Mouse (Mus musculus) neural tube, embryonic 13.5 days (tissue): ENCODE data around the gene Slc18a2. TPM values are rescaled to one million over a fixed set of nuclear protein-coding genes. Genes with fewer than 3 reads are reported as not detected.
A peak's percentile ranks its signal among the peaks of the same experiment; 100 is the strongest.

Experiments used
- ATAC-seq: fragments of 200-750 bp; cut with Nextera tagmentation; 2 replicates; pipeline ENCODE4 v1.8.0; 2017; ENCODE audit warnings: low read depth, mild to moderate bottlenecking, moderate TSS enrichment, moderate library complexity
- H3K27ac ChIP-seq: fragments of 300-500 bp; sonication (generic); replicated peaks from 2 replicates; pipeline ENCODE4 v1.5.1; 2015; ENCODE audit warnings: moderate library complexity, mild to moderate bottlenecking, inconsistent platforms
- H3K27me3 ChIP-seq: fragments of 300-500 bp; sonication (generic); 2 replicates; pipeline ENCODE4 v1.6.1; 2015; ENCODE audit warnings: mild to moderate bottlenecking, inconsistent platforms
- H3K36me3 ChIP-seq: fragments of 300-500 bp; sonication (generic); 2 replicates; pipeline ENCODE4 v1.6.1; 2015; ENCODE audit warnings: mild to moderate bottlenecking, inconsistent platforms
- H3K4me1 ChIP-seq: fragments of 300-500 bp; sonication (generic); replicated peaks from 2 replicates; pipeline ENCODE4 v1.6.1; 2015; ENCODE audit warnings: inconsistent platforms
- H3K4me2 ChIP-seq: fragments of 300-500 bp; sonication (generic); 2 replicates; pipeline ENCODE4 v1.6.1; 2015; ENCODE audit warnings: inconsistent platforms, mild to moderate bottlenecking, moderate library complexity
- H3K4me3 ChIP-seq: fragments of 300-500 bp; sonication (generic); 2 replicates; pipeline ENCODE4 v1.5.1; 2015; ENCODE audit warnings: mild to moderate bottlenecking, inconsistent platforms
- H3K9ac ChIP-seq: fragments of 300-500 bp; sonication (generic); 2 replicates; pipeline ENCODE4 v1.6.1; 2015; ENCODE audit warnings: moderate library complexity, mild to moderate bottlenecking, inconsistent platforms
- H3K9me3 ChIP-seq: fragments of 300-500 bp; sonication (generic); 2 replicates; pipeline ENCODE4 v1.6.1; 2016; ENCODE audit warnings: inconsistent platforms
- WGBS: fragments of 180-500 bp; shearing (Covaris S2); methylation state at CpG from one replicate; pipeline ENCODE4 v1.1.7; 2015; 5-methylcytosine and 5-hydroxymethylcytosine counted together
- polyA plus RNA-seq: library from polyadenylated mRNA; unstranded; fragments of >200 nt; fragmentation: Nextera tagmentation; extraction: Ambion mirVana; gene quantifications from 2 replicates; pipeline ENCODE4 v1.2.1, GENCODE M21; 2015

Slc18a2 gene
- polyA plus RNA-seq: 10.6 and 10.7 TPM in 2 replicates

GRCm38 (mm10) chr19:59260718-59261442, at the start of gene Slc18a2:
TSS of gene Slc18a2 (plus strand) at chr19:59260896.
- Histone ChIP-seq H3K4me3 (peak within 1 kb of the TSS; percentile 45), H3K9me3 (peaks cover 9% of the 10 kb centered on the region; the same call in 1 of the 2 replicates), H3K27ac (no peak within 1 kb of the TSS), H3K36me3 (no peaks in the 10 kb centered on the region), H3K4me1 (peaks cover 21% of the 10 kb centered on the region), H3K4me2 (peak within 1 kb of the TSS; percentile 84), H3K9ac (peak within 1 kb of the TSS; percentile 63), H3K27me3 (peaks cover 38% of the 10 kb centered on the region)
- under 1% methylated on average over 55 of the region's 55 CpGs for WGBS
- ATAC-seq: peak; percentile 84; the same call in 1 of the 2 replicates

- Histone ChIP-seq H3K4me3 (no peak overlapping the region), H3K27me3 (peaks cover 70% of the 10 kb centered on the region), H3K4me1 (no peaks in the 10 kb centered on the region), H3K9me3 (no peaks in the 10 kb centered on the region), H3K36me3 (no peaks in the 10 kb centered on the region), H3K4me2 (no peak overlapping the region), H3K9ac (no peak overlapping the region), H3K27ac (no peak overlapping the region)
- WGBS: 54% methylated on average over 3 of the region's 3 CpGs
- ATAC-seq: no peak
Observed at GRCm38 (mm10) chr19:59216891-59217290, 43.8 kb upstream of the Slc18a2 start.

GRCm38 (mm10) chr19:59218991-59219390, 41.7 kb upstream of the Slc18a2 start, which contains the start of gene Kcnk18:
TSS of gene Kcnk18 (plus strand) at chr19:59219214.
- no peaks in the 10 kb centered on the region for H3K9me3 ChIP-seq
- no peaks in the 10 kb centered on the region for H3K36me3 ChIP-seq
- H3K4me2 ChIP-seq: no peak within 1 kb of the TSS
- no peak within 1 kb of the TSS for H3K9ac ChIP-seq
- ATAC-seq: no peak
- no peaks in the 10 kb centered on the region for H3K4me1 ChIP-seq
- H3K4me3 ChIP-seq: no peak within 1 kb of the TSS
- peaks cover 58% of the 10 kb centered on the region for H3K27me3 ChIP-seq
- H3K27ac ChIP-seq: no peak within 1 kb of the TSS
- WGBS: 86% methylated on average over 8 of the region's 8 CpGs

- WGBS: 66% methylated on average over 3 of the region's 3 CpGs
- H3K27me3 ChIP-seq: peaks cover 42% of the 10 kb centered on the region
- no peaks in the 10 kb centered on the region for H3K4me1 ChIP-seq
- H3K4me3 ChIP-seq: no peak overlapping the region
- no peak overlapping the region for H3K9ac ChIP-seq
- H3K36me3 ChIP-seq: no peaks in the 10 kb centered on the region
- H3K27ac ChIP-seq: no peak overlapping the region
- ATAC-seq: no peak
- no peaks in the 10 kb centered on the region for H3K9me3 ChIP-seq
- H3K4me2 ChIP-seq: no peak overlapping the region
Observed at GRCm38 (mm10) chr19:59221131-59221530, 39.6 kb upstream of the Slc18a2 start.

- H3K4me3 ChIP-seq: no peak overlapping the region
- no peaks in the 10 kb centered on the region for H3K9me3 ChIP-seq
- H3K4me1 ChIP-seq: no peaks in the 10 kb centered on the region
- no peak overlapping the region for H3K4me2 ChIP-seq
- 0 out of 2 replicates have a peak, but pooled peaks cover 2% of the 10 kb centered on the region for H3K27me3 ChIP-seq
- 79% methylated on average over 3 of the region's 3 CpGs for WGBS
- H3K27ac ChIP-seq: no peak overlapping the region
- no peak for ATAC-seq
- H3K9ac ChIP-seq: no peak overlapping the region
- H3K36me3 ChIP-seq: no peaks in the 10 kb centered on the region
Observed at GRCm38 (mm10) chr19:59228376-59228775, 32.3 kb upstream of the Slc18a2 start.

- H3K9me3 ChIP-seq: no peaks in the 10 kb centered on the region
- no peak overlapping the region for H3K4me2 ChIP-seq
- H3K4me1 ChIP-seq: no peaks in the 10 kb centered on the region
- 79% methylated on average over 5 of the region's 5 CpGs for WGBS
- H3K27ac ChIP-seq: no peak overlapping the region
- no peaks in the 10 kb centered on the region for H3K27me3 ChIP-seq
- no peak overlapping the region for H3K9ac ChIP-seq
- no peak overlapping the region for H3K4me3 ChIP-seq
- no peak for ATAC-seq
- H3K36me3 ChIP-seq: no peaks in the 10 kb centered on the region
Observed at GRCm38 (mm10) chr19:59232786-59233185, 27.9 kb upstream of the Slc18a2 start.

- Histone ChIP-seq H3K36me3 (no peaks in the 10 kb centered on the region), H3K4me1 (no peaks in the 10 kb centered on the region), H3K4me2 (no peak overlapping the region), H3K4me3 (no peak overlapping the region), H3K27me3 (0 out of 2 replicates have a peak, but pooled peaks cover 7% of the 10 kb centered on the region), H3K9me3 (no peaks in the 10 kb centered on the region), H3K9ac (no peak overlapping the region), H3K27ac (no peak overlapping the region)
- no peak for ATAC-seq
- WGBS: 93% methylated on average over 18 of the region's 18 CpGs
Observed at GRCm38 (mm10) chr19:59235001-59235400, 25.7 kb upstream of the Slc18a2 start.

GRCm38 (mm10) chr19:59236046-59236445, 24.6 kb upstream of the Slc18a2 start:
- H3K27me3 ChIP-seq: 0 out of 2 replicates have a peak, but pooled peaks cover 7% of the 10 kb centered on the region
- H3K4me1 ChIP-seq: no peaks in the 10 kb centered on the region
- H3K4me2 ChIP-seq: no peak overlapping the region
- H3K9ac ChIP-seq: no peak overlapping the region
- 83% methylated on average over 6 of the region's 6 CpGs for WGBS
- H3K9me3 ChIP-seq: no peaks in the 10 kb centered on the region
- no peak overlapping the region for H3K27ac ChIP-seq
- no peak overlapping the region for H3K4me3 ChIP-seq
- no peak for ATAC-seq
- no peaks in the 10 kb centered on the region for H3K36me3 ChIP-seq

- 83% methylated on average over 3 of the region's 3 CpGs for WGBS
- no peak for ATAC-seq
- no peak overlapping the region for H3K9ac ChIP-seq
Observed at GRCm38 (mm10) chr19:59238630-59239029, 22.1 kb upstream of the Slc18a2 start.

GRCm38 (mm10) chr19:59239124-59239817, 21.4 kb upstream of the Slc18a2 start:
- no peaks in the 10 kb centered on the region for H3K9me3 ChIP-seq
- peak; percentile 38; the same call in 1 of the 2 replicates for ATAC-seq
- H3K27me3 ChIP-seq: 0 out of 2 replicates have a peak, but pooled peaks cover 7% of the 10 kb centered on the region
- no peaks in the 10 kb centered on the region for H3K4me1 ChIP-seq
- no peak overlapping the region for H3K9ac ChIP-seq
- no peak overlapping the region for H3K4me2 ChIP-seq
- H3K27ac ChIP-seq: no peak overlapping the region
- WGBS: 27% methylated on average over 17 of the region's 17 CpGs
- no peaks in the 10 kb centered on the region for H3K36me3 ChIP-seq
- no peak overlapping the region for H3K4me3 ChIP-seq

More at GRCm38 (mm10) chr19:59238630-59239029, 22.1 kb upstream of the Slc18a2 start:
- Histone ChIP-seq H3K9me3 (no peaks in the 10 kb centered on the region), H3K36me3 (no peaks in the 10 kb centered on the region), H3K4me1 (no peaks in the 10 kb centered on the region), H3K4me2 (no peak overlapping the region), H3K4me3 (no peak overlapping the region), H3K27me3 (0 out of 2 replicates have a peak, but pooled peaks cover 7% of the 10 kb centered on the region), H3K27ac (no peak overlapping the region)

GRCm38 (mm10) chr19:59241987-59242386, 18.7 kb upstream of the Slc18a2 start:
- Histone ChIP-seq H3K4me1 (no peaks in the 10 kb centered on the region), H3K4me2 (no peak overlapping the region), H3K36me3 (no peaks in the 10 kb centered on the region), H3K27ac (no peak overlapping the region), H3K9ac (no peak overlapping the region), H3K4me3 (no peak overlapping the region), H3K9me3 (no peaks in the 10 kb centered on the region), H3K27me3 (0 out of 2 replicates have a peak, but pooled peaks cover 7% of the 10 kb centered on the region)
- no peak for ATAC-seq
- 92% methylated on average over 4 of the region's 4 CpGs for WGBS

GRCm38 (mm10) chr19:59243057-59243456, 17.6 kb upstream of the Slc18a2 start:
- WGBS: 75% methylated on average over 2 of the region's 2 CpGs

More at GRCm38 (mm10) chr19:59243057-59243456, 17.6 kb upstream of the Slc18a2 start:
- Histone ChIP-seq H3K27ac (no peak overlapping the region), H3K4me3 (no peak overlapping the region), H3K27me3 (0 out of 2 replicates have a peak, but pooled peaks cover 7% of the 10 kb centered on the region), H3K9ac (no peak overlapping the region), H3K36me3 (no peaks in the 10 kb centered on the region), H3K4me1 (no peaks in the 10 kb centered on the region), H3K9me3 (no peaks in the 10 kb centered on the region), H3K4me2 (no peak overlapping the region)
- no peak for ATAC-seq
